Mouse (Mus musculus) T-helper 17 cell (primary cell): ENCODE measurements around the gene Prr36.

ENCODE experiments used
- in situ Hi-C, 2 experiments: fragments of 300-600 bp; cut with MboI, MseI; formaldehyde crosslinking; loops; 1 replicate in 1 of 2; 2 replicates in 1 of 2; pipeline ENCODE4 v1.15.1; 2025; ENCODE audit warnings: high pct_unique_total_duplicates in 2 of 2

The Prr36 gene

DNA sequence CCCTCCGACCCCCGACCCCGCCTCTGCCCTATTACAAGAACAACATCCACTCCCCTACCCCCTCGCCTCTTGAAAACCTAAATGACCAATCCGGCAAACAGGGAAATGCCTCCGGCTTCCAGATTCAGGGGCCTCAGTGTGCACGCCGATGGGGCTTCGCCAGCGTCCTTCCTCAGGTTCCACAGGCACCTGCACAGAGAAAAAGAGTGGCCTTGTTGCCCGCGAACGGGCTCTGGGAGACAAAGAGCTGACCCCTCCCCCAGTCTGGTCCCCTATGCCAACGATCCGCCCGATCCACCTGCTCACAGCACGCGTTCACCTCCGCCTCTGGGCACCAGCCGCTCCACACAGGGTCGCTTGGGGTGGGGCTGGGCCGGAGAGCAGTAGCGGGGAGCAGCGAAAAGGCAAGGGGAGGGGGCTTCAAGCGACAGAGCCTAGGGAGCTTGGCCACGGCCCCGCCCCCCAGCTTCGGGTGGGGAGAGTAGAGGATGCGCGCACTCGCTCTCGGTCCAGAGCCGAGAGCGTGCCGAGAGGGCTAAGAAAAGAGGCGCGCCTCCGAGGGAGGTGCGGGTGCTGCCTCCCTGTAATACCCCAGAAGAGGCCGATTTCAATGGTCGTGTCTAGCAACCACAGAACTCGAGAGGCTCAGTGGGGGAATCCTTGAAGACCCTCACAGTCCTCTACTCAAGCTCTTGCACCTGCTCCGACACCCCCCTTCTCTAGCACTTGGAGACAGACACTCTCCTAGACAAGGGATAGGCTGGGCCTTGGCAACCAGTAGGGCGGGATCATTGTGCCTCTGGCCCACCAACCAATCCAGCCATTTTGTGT, at the start of gene Prr36:
Prr36 (minus strand) TSS at position 669 of the 831 bp plus-strand sequence.
- in situ Hi-C loops: no loop called here

DNA sequence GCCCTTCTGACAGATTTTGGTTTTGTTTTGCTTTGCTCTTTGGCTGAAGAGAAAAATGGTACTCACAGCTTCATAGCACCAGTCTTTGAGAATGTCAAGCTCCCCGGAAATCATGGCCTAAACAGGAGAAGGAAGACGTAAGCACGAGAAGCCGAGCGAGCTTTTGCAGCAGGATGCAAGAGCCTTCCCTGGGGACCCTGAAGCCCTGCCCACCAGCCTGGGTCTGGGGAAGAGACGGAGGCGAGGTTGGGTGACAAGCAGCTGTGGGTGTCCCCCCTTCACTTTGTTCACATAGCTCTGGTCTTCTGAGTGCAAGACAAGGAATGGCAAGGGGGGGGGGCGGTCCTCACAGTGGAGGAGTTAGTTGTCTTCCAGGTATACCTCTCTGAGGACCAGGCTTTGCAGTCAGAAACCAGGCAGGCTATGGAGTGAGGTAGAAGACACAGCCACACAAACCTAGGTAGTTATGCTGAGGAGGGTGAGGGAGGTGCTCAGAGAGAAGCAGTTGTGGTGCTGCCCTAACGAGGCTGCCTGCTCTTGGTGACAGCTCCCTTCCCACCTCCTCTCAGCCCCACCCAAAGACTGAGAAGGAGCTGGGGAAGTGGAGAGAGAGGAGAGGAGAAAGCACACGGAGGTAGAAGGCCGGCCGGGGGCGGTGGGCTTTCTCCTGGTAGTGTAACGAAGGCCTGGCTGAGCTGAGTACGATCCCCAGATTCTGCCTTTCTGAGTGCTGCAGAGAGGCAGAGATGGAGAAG, 48.1 kb upstream of the Prr36 start:
- in situ Hi-C loops: loop anchor here in 1 of 2 experiments (10.0 kb wide), 1 partner anchor 329 kb away; no protein-coding TSS in a partner anchor

DNA sequence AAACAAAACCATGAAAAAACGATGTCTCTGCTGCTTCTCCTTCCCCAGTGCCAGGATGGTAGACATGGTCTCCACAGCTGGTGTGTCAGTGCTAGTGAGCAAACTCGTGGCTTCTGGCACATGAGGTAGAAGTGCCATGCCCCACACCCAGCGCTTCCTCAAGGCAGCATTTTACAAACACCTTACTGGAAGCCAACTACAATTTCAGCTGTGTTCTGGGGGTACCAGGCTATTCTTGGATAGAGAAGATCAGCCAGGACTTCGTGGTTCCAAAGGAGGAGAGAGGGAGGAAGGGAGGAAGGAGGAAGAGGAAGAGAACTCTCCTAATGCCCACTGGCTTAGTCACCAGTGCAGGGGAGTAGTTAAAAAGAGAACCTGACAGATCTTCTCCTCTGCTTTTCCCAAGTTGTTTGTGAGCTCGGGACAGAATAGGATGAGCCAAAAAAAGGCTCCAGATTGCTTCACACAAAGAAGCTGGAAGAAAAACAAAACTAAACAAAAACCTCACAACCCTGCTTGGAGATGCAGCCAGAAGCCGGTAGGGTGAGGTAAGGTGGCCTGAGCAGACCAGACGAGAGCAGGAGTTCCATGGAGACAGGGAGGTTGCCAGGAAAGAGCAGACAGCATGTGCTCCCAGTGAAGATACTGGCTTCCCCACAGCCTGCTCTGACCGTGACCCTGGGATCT, 46.0 kb upstream of the Prr36 start:
- in situ Hi-C loops: loop anchor here (5.0 to 10.0 kb wide), 2 partner anchors 104 to 332 kb away; no protein-coding TSS in a partner anchor

- in situ Hi-C loops: loop anchor here (5.0 to 10.0 kb wide), 4 partner anchors 63 to 415 kb away; no protein-coding TSS in a partner anchor
These were observed 42.5 kb upstream of the Prr36 start for GRCm38 (mm10) chr8:4259805-4260170.

GRCm38 (mm10) chr8:4259125-4259804, 42.0 kb upstream of the Prr36 start, which contains the start of gene Ctxn1:
Gene Ctxn1, minus strand, starts transcription at chr8:4259274.
- in situ Hi-C loops: loop anchor here in 1 of 2 experiments (5.0 to 10.0 kb wide), 2 partner anchors 63 to 416 kb away; no protein-coding TSS in a partner anchor

DNA sequence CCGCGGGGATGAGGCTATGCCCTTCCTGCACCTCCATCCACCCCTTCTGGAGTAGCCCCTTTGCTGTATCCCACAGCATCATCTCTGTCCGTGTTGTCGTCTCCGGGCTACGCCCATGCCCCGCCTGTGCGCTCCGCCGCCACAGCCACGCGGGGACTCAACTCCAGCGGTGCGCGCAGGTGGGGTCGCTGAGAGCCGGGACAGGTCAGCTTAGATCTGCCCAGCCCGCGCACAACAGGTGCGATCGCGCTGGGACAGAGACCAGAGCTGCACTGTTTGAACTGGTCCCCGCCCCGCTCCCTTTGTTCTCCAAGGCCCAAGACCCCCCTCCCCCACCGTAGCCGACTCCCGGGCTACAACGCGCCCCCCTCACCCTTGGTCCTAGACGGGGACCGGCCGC, 41.4 kb upstream of the Prr36 start:
- in situ Hi-C loops: loop anchor here in 1 of 2 experiments (5.0 to 10.0 kb wide), 2 partner anchors 64 to 416 kb away; no protein-coding TSS in a partner anchor

- in situ Hi-C loops: loop anchor here in 1 of 2 experiments (5.0 to 10.0 kb wide), 2 partner anchors 64 to 417 kb away; no protein-coding TSS in a partner anchor
These were observed 41.0 kb upstream of the Prr36 start for GRCm38 (mm10) chr8:4258233-4258632.

DNA sequence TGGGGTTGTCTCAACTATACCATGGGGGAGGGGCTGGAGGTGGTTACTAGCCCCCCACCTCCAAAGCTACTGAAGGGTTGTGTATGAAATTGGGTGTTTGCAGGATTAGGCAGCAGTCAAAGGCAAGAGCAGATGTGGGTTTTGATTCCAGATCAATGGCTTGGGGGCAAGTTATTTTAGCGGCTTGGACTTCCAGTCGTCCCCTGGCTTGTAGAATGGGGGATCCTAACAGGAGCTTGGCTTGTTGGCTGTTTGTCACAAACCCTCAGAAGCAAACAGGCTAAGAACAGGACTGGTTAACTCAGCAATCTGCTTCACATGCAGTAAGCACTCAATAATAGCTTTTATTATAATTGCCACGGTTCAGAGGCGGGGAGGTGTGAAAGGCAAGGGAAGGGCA, 40.1 kb upstream of the Prr36 start:
- in situ Hi-C loops: loop anchor here in 1 of 2 experiments (5.0 to 10.0 kb wide), 2 partner anchors 65 to 417 kb away; no protein-coding TSS in a partner anchor

DNA sequence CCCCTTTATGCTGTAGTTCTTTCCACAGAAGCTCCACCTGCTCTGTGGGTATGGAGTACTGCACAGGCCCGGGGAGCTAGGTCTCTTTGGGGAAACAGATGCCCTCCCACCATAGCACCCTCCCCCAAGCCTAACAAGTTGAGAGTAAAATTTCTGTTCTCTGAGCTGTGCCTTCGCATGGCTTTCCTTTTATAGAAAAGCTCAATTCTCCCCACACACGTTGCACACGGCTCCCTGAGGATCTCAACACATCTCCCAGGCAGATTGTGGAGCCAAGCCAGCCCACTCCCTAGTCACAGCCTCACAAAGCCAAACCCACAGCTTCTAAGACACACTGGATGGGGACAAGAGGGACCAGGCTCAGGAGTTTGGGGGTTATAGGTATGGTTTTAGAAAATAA, 39.7 kb upstream of the Prr36 start:
- in situ Hi-C loops: loop anchor here in 1 of 2 experiments (5.0 to 10.0 kb wide), 2 partner anchors 65 to 418 kb away; no protein-coding TSS in a partner anchor

DNA sequence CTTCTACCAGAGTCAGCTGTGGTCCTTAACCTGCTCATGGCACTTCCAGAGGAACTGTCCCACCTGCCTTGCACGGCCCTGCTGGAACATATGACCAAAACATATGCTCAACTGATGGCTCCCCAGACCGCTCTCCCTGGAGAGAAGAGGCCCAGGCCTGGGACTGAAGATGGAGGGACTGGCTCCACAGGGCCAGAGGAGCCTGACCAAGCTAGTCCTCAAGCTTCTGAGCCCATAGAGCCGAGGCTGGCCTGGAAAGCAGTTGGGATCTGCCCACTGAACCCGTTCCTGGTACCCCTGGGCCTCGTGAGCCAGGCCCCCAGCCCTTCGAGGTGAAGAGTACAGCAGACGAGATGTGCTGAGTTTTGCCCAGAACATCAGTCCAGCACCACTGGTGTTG, 38.2 kb upstream of the Prr36 start:
- in situ Hi-C loops: loop anchor here in 1 of 2 experiments (5.0 to 10.0 kb wide), 2 partner anchors 67 to 419 kb away; no protein-coding TSS in a partner anchor

DNA sequence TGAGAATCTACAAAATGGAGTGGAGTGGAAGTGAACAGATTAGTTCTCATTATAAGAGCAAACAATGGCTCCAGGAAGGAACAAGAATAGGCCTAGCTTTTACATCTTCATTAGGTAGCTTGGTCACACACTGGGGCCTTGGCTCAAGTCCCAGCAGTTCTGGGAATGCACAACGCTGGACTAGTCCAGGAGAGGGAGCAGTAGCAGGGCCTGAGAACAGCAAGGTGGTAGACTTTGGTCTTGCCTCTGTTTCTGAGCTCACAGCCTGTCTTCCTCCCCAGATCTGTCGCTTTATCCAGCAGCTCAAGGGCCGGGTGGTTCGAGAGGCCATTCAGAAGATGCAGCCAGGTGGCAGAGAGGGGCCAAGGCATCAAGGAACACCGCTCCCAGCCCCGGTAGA, 36.7 kb upstream of the Prr36 start:
- in situ Hi-C loops: loop anchor here in 1 of 2 experiments (10.0 kb wide), 1 partner anchor 421 kb away; no protein-coding TSS in a partner anchor

GRCm38 (mm10) chr8:4252934-4253841, 35.9 kb upstream of the Prr36 start, which contains the start of gene Snapc2:
Gene Snapc2, plus strand, starts transcription at chr8:4253080.
- in situ Hi-C loops: loop anchor here in 1 of 2 experiments (10.0 kb wide), 1 partner anchor 422 kb away; no protein-coding TSS in a partner anchor

- in situ Hi-C loops: loop anchor here in 1 of 2 experiments (10.0 kb wide), 1 partner anchor 423 kb away; no protein-coding TSS in a partner anchor
These were observed 35.0 kb upstream of the Prr36 start for GRCm38 (mm10) chr8:4252116-4252760.

DNA sequence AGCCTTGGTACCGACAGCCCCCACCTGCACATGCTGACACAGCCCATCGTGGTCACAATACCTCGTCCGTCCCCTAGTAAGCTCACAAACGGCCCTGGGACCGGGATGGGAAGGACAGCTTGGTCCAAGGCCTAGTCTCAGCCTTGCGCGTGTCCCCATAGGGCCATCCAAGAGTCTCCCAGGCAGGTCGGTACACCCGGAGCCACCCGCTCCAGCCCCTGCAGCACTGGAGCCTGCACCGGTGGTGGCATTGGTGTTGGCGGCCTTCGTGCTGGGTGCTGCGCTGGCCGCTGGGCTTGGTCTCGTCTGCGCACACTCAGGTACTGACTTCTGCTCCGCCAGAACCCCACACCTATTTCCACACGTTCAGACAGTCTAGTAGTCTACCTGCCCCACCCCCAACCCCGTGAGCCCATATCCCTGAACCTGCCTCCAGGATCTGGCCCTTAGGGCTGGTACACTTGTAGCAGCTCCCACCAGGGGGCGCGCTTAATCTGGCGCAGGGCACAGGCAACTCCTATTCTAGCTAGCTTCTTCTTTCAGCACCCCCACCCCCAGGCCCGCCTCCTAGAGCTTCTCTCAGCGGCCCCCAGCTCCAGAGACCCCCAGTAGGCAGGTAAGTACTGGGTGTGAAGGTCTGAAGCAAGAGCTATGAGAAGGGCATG, 33.2 kb upstream of the Prr36 start:
- in situ Hi-C loops: loop anchor here in 1 of 2 experiments (10.0 kb wide), 1 partner anchor 424 kb away; no protein-coding TSS in a partner anchor

GRCm38 (mm10) chr8:4249213-4249612, 32.0 kb upstream of the Prr36 start:
- in situ Hi-C loops: no loop called here

DNA sequence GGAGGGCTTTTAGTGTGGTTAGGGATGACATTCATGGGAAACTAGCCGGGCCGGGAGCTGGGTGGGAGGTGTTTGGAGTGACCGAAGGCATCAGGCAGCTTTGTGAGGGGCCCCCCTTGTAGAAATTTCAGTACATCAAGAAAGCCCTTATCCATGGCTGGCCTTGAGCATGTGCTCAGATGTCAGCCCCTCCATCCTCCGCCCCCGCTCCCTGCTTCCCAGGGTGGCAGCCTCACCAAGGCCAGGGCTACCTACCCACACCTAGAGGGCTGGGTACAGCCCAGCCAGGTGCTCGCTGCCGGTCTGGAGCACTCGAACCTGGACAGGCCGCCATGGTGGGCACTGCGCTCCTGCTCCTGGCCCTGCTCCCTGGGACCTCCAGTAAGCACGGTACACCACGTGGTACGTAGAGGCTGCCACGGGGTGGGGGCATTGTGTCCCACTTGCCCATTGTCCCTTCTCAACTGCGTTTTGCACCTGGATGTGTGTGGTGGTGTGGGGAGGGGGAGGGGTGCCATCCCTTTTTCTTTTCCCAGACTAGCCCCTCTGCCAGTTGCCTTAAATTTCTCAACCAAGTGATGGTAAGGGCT, 30.8 kb upstream of the Prr36 start, which contains the start of gene Tgfbr3l:
Tgfbr3l (plus strand) TSS at position 264 of the 590 bp plus-strand sequence.
- in situ Hi-C loops: no loop called here

DNA sequence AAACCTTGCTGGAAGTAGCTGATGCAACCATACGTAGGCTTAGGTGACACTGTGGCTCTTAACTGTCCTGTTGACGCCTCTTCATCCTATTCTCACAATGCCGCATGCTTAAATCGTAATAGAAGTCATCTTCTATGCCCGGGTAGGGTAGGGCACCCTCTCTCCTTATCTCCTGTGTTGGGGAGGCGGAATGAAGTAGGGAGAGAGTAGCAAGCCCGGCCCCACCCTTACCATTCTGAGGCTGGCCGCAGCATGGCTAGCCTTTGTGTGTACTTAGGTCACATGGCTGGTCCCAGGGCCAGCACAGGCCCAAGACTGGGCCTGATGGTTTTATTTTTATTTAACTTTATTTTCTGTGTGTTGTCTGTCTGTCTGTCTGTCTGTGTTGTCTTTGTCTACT, 30.0 kb upstream of the Prr36 start:
- in situ Hi-C loops: no loop called here
